Mouse (Mus musculus) heart, postnatal 0 days (tissue): ENCODE measurements around the gene Papss2. TPM values are rescaled to one million over a fixed set of nuclear protein-coding genes. Genes with fewer than 3 reads are reported as not detected.

Experiments used
- ATAC-seq: fragments of 200-750 bp; cut with Nextera tagmentation; 2 replicates; pipeline ENCODE4 v1.8.0; 2017; ENCODE audit warnings: low read depth, moderate number of reproducible peaks, moderate library complexity; ENCODE audit not compliant: insufficient read depth
- DNase-seq: peaks from one replicate; pipeline ENCODE4 v3.0.0-alpha.2; 2016; ENCODE audit warnings: low spot score
- H3K27ac ChIP-seq: fragments of 300-500 bp; sonication (generic); 2 replicates; pipeline ENCODE4 v1.5.1; 2014; ENCODE audit warnings: low read depth, mild to moderate bottlenecking
- H3K27me3 ChIP-seq: fragments of 300-500 bp; sonication (generic); 2 replicates; pipeline ENCODE4 v1.6.1; 2014; ENCODE audit warnings: low read length, mixed read lengths; ENCODE audit not compliant: control insufficient read depth, insufficient read depth
- H3K36me3 ChIP-seq: fragments of 300-500 bp; sonication (generic); replicated peaks from 2 replicates; pipeline ENCODE4 v1.6.1; 2014; ENCODE audit warnings: low read length, mixed read lengths; ENCODE audit not compliant: control insufficient read depth, insufficient read depth
- H3K4me1 ChIP-seq: fragments of 300-500 bp; sonication (generic); 2 replicates; pipeline ENCODE4 v1.6.1; 2014; ENCODE audit warnings: antibody characterized with exemption; ENCODE audit not compliant: control insufficient read depth, insufficient read depth
- H3K4me2 ChIP-seq: fragments of 300-500 bp; sonication (generic); 2 replicates; pipeline ENCODE4 v1.6.1; 2014; ENCODE audit warnings: low read depth, mild to moderate bottlenecking, low read length, moderate library complexity
- H3K4me3 ChIP-seq: fragments of 300-500 bp; sonication (generic); 2 replicates; pipeline ENCODE4 v1.5.1; 2014; ENCODE audit warnings: low read depth, low read length
- H3K9ac ChIP-seq: fragments of 300-500 bp; sonication (generic); replicated peaks from 2 replicates; pipeline ENCODE4 v1.6.1; 2014; ENCODE audit warnings: low read depth, low read length, mixed read lengths
- H3K9me3 ChIP-seq: fragments of 300-500 bp; sonication (generic); replicated peaks from 2 replicates; pipeline ENCODE4 v1.6.1; 2016; ENCODE audit warnings: low read length; ENCODE audit not compliant: control insufficient read depth
- CTCF ChIP-seq: IDR thresholded peaks from 2 replicates; pipeline ENCODE4 v1.5.1; 2016; ENCODE audit warnings: antibody characterized with exemption, control low read depth, low read depth
- EP300 ChIP-seq: IDR thresholded peaks from 2 replicates; pipeline ENCODE4 v1.6.1; 2016; ENCODE audit warnings: antibody characterized with exemption, low read depth
- WGBS: fragments of 180-500 bp; shearing (Covaris S2); extraction: QIAGEN DNeasy Blood & Tissue Kit; methylation state at CpG from one replicate; pipeline ENCODE4 v1.1.7; 2014; 5-methylcytosine and 5-hydroxymethylcytosine counted together
- polyA plus RNA-seq: library from polyadenylated mRNA; unstranded; fragments of >200 nt; fragmentation: Nextera tagmentation; extraction: Ambion mirVana; gene quantifications from 2 replicates; pipeline ENCODE4 v1.2.1, GENCODE M21; 2015
- total RNA-seq: library from RNA; depleted of rRNA; stranded (reverse); fragments of >200 nt; gene quantifications from 2 replicates; pipeline ENCODE4 v1.2.3, GENCODE M21; 2014; ENCODE audit warnings: low replicate concordance

Gene Papss2
- total and polyA plus RNA-seq, 2 experiments from 2014 or later, result 2.0 to 9.0 TPM

- DNase-seq (no peak), ATAC-seq (no peak)
- WGBS, result 92% methylated on average over 7 of the region's 7 CpGs
- TF ChIP-seq EP300 (no peak), CTCF (no peak)
- Histone ChIP-seq H3K9ac (no peak overlapping the region), H3K36me3 (no peaks in the 10 kb centered on the region), H3K4me1 (no peaks in the 10 kb centered on the region), H3K4me2 (no peak overlapping the region), H3K27ac (no peak overlapping the region), H3K4me3 (no peak overlapping the region), H3K9me3 (no peaks in the 10 kb centered on the region), H3K27me3 (no peaks in the 10 kb centered on the region)
These were observed 21.1 kb downstream of the Papss2 start for GRCm38 (mm10) chr19:32616646-32617045.

- Histone ChIP-seq H3K9me3 (no peaks in the 10 kb centered on the region), H3K9ac (no peak overlapping the region), H3K36me3 (no peaks in the 10 kb centered on the region), H3K27ac (no peak overlapping the region), H3K27me3 (no peaks in the 10 kb centered on the region), H3K4me3 (no peak overlapping the region), H3K4me2 (no peak overlapping the region), H3K4me1 (no peaks in the 10 kb centered on the region)
- no peak for TF ChIP-seq CTCF
- no peak for TF ChIP-seq EP300
- WGBS, result 51% methylated on average over 2 of the region's 2 CpGs
- DNase-seq (no peak), ATAC-seq (no peak)
These were observed 24.1 kb downstream of the Papss2 start for GRCm38 (mm10) chr19:32619739-32620138.

- no peak overlapping the region for H3K4me3 ChIP-seq
- no peak overlapping the region for H3K9ac ChIP-seq
- TF ChIP-seq EP300 (no peak), CTCF (no peak)
- no peak overlapping the region for H3K4me2 ChIP-seq
- 86% methylated on average over 15 of the region's 15 CpGs for WGBS
- no peaks in the 10 kb centered on the region for H3K9me3 ChIP-seq
- ATAC-seq (no peak), DNase-seq (no peak)
- no peaks in the 10 kb centered on the region for H3K4me1 ChIP-seq
- H3K27me3 ChIP-seq, result no peaks in the 10 kb centered on the region
- H3K36me3 ChIP-seq, result no peaks in the 10 kb centered on the region
- no peak overlapping the region for H3K27ac ChIP-seq
These were observed 25.4 kb downstream of the Papss2 start for GRCm38 (mm10) chr19:32620859-32621445.

- no peak for ATAC-seq
- no peaks in the 10 kb centered on the region for H3K36me3 ChIP-seq
- TF ChIP-seq EP300 (no peak), CTCF (no peak)
- 62% methylated on average over 3 of the region's 3 CpGs for WGBS
- H3K4me3 ChIP-seq, result no peak overlapping the region
- no peak overlapping the region for H3K9ac ChIP-seq
- H3K4me1 ChIP-seq, result no peaks in the 10 kb centered on the region
- no peaks in the 10 kb centered on the region for H3K9me3 ChIP-seq
- DNase-seq, result no peak
- H3K27ac ChIP-seq, result no peak overlapping the region
- no peak overlapping the region for H3K4me2 ChIP-seq
- no peaks in the 10 kb centered on the region for H3K27me3 ChIP-seq
These were observed 26.6 kb downstream of the Papss2 start for GRCm38 (mm10) chr19:32622142-32622541.

- ATAC-seq, result no peak
- Histone ChIP-seq H3K9ac (no peak overlapping the region), H3K36me3 (no peaks in the 10 kb centered on the region), H3K4me1 (no peaks in the 10 kb centered on the region), H3K27me3 (no peaks in the 10 kb centered on the region), H3K4me3 (no peak overlapping the region), H3K27ac (no peak overlapping the region), H3K4me2 (no peak overlapping the region), H3K9me3 (no peaks in the 10 kb centered on the region)
- TF ChIP-seq CTCF (no peak), EP300 (no peak)
- WGBS, result 57% methylated on average over 13 of the region's 13 CpGs
- DNase-seq, result no peak
These were observed 31.3 kb downstream of the Papss2 start for GRCm38 (mm10) chr19:32626768-32627331.

- DNase-seq (no peak), ATAC-seq (no peak)
- Histone ChIP-seq H3K27ac (no peak overlapping the region), H3K4me3 (no peak overlapping the region), H3K27me3 (no peaks in the 10 kb centered on the region), H3K4me2 (no peak overlapping the region), H3K4me1 (no peaks in the 10 kb centered on the region), H3K9me3 (no peaks in the 10 kb centered on the region), H3K9ac (no peak overlapping the region), H3K36me3 (no peaks in the 10 kb centered on the region)
- TF ChIP-seq CTCF (no peak), EP300 (no peak)
- WGBS, result 81% methylated on average over 4 of the region's 4 CpGs
These were observed 32.0 kb downstream of the Papss2 start for GRCm38 (mm10) chr19:32627631-32628030.
